Mouse (Mus musculus) spleen, adult 2 months (tissue): ENCODE data around the gene Pm20d2. TPM values are rescaled to one million over a fixed set of nuclear protein-coding genes. Genes with fewer than 3 reads are reported as not detected.

Experiments used
- DNase-seq, 2 experiments: peaks; one replicate each; pipeline versions ENCODE4 v3.0.0 to v3.0.0-alpha.2; 2012 to 2021; ENCODE audit warnings: low spot score in 2 of 2, low read depth in 1 of 2
- H3K27ac ChIP-seq: fragments of 200-500 bp; 2 replicates; pipeline ENCODE4 v1.5.1; 2012; ENCODE audit warnings: low read length, inconsistent platforms; ENCODE audit not compliant: insufficient read depth
- H3K27me3 ChIP-seq: fragments of 200-500 bp; 2 replicates; pipeline ENCODE4 v1.6.1; 2012; ENCODE audit warnings: mild to moderate bottlenecking, moderate library complexity, low read length, inconsistent platforms; ENCODE audit not compliant: control insufficient read depth, insufficient read depth
- H3K36me3 ChIP-seq: fragments of 200-500 bp; 2 replicates; pipeline ENCODE4 v1.6.1; 2012; ENCODE audit warnings: mild to moderate bottlenecking, low read length, inconsistent platforms; ENCODE audit not compliant: control insufficient read depth, insufficient read depth
- H3K4me1 ChIP-seq: fragments of 200-500 bp; 2 replicates; pipeline ENCODE4 v1.6.1; 2011; ENCODE audit warnings: inconsistent platforms; ENCODE audit not compliant: control insufficient read depth, insufficient read depth, insufficient read length
- H3K4me3 ChIP-seq: fragments of 200-500 bp; 2 replicates; pipeline ENCODE4 v1.5.1; 2011; ENCODE audit warnings: mild to moderate bottlenecking, inconsistent platforms; ENCODE audit not compliant: insufficient read depth, insufficient read length; ENCODE audit errors: extremely low read depth
- CTCF ChIP-seq: fragments of 200-500 bp; IDR thresholded peaks from 2 replicates; pipeline ENCODE4 v1.5.1; 2011; ENCODE audit warnings: mild to moderate bottlenecking, inconsistent platforms; ENCODE audit not compliant: insufficient read depth, insufficient read length, insufficient replicate concordance; ENCODE audit errors: extremely low read depth
- POLR2A ChIP-seq: fragments of 200-500 bp; IDR thresholded peaks from 2 replicates; pipeline ENCODE4 v1.6.1; 2011; ENCODE audit warnings: low read depth, low read length, inconsistent platforms
- WGBS: fragments of 180-500 bp; shearing (Covaris S2); methylation state at CpG from one replicate; pipeline ENCODE4 v1.1.7; 2018; 5-methylcytosine and 5-hydroxymethylcytosine counted together
- polyA plus RNA-seq: library from polyadenylated mRNA; depleted of rRNA; stranded (reverse); fragments of >200 nt; gene quantifications from 2 replicates; pipeline ENCODE4 v1.2.3, GENCODE M21; 2012; rRNA removed

The Pm20d2 gene
- polyA plus RNA-seq = 1.3 TPM in 2 replicates

DNA sequence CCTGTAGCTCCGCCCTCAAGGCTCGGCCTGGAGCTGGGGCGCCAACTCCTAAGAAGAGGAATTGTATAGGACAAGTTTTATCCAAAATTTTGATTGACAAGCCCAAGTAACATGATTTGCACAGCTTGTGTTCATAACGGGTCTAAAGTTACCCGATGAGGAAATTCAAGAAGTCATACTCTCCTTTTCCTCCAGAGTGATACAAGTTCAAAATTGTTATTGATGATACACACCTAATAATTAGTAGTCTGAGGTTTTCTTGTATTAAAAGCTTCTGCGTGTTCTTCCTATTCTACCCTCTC, at the start of gene Pm20d2:
Pm20d2 (minus strand) TSS at position 3 of the 302 bp plus-strand sequence.
- TF ChIP-seq POLR2A (no peak), CTCF (no peak)
- Histone ChIP-seq H3K27me3 (peaks cover 13% of the 10 kb centered on the region; the same call in 1 of the 2 replicates), H3K4me1 (peaks cover 9% of the 10 kb centered on the region; the same call in 1 of the 2 replicates), H3K36me3 (no peaks in the 10 kb centered on the region), H3K27ac (peak within 1 kb of the TSS; percentile 35; the same call in 1 of the 2 replicates), H3K4me3 (peak within 1 kb of the TSS; percentile 58)
- 19% methylated on average over 6 of the region's 6 CpGs for WGBS
- no peak for DNase-seq

DNA sequence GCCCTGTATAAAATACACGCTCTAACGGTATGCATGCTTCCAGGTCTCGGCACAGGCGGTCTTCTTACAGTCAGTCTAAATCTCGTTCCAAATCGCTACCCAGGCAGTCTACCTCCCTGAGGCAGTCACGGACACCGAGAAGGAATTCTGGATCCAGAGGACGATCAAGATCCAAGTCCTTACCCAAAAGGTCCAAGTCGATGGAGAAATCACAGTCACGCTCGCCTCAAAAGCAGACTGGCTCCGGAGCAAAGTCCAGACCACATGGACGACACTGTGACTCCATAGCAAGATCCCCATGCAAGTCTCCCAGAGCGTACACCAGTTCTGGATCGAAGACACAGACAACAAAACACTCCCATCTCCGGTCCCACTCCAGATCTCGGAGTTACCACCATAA, 41.3 kb upstream of the Pm20d2 start:
- no peaks in the 10 kb centered on the region for H3K27me3 ChIP-seq
- no peaks in the 10 kb centered on the region; the same call in 1 of the 2 replicates for H3K4me1 ChIP-seq
- 93% methylated on average over 18 of the region's 18 CpGs for WGBS
- DNase-seq = no peak
- TF ChIP-seq POLR2A = no peak
- no peak for TF ChIP-seq CTCF
- no peak overlapping the region for H3K27ac ChIP-seq
- H3K36me3 ChIP-seq = no peaks in the 10 kb centered on the region
- H3K4me3 ChIP-seq = no peak overlapping the region

- no peaks in the 10 kb centered on the region for H3K4me1 ChIP-seq
- no peak overlapping the region for H3K4me3 ChIP-seq
- no peak overlapping the region for H3K27ac ChIP-seq
- H3K36me3 ChIP-seq = no peaks in the 10 kb centered on the region
- WGBS = 73% methylated on average over 4 of the region's 4 CpGs
- no peaks in the 10 kb centered on the region for H3K27me3 ChIP-seq
- DNase-seq = no peak
- no peak for TF ChIP-seq CTCF
Measured at GRCm38 (mm10) chr4:33229639-33230038, 40.1 kb upstream of the Pm20d2 start.

- TF ChIP-seq POLR2A (no peak), CTCF (no peak)
- H3K4me3 ChIP-seq = no peak overlapping the region
- no peaks in the 10 kb centered on the region for H3K27me3 ChIP-seq
- no peak for DNase-seq
- no peak overlapping the region for H3K27ac ChIP-seq
- H3K36me3 ChIP-seq = no peaks in the 10 kb centered on the region
- 65% methylated on average over 7 of the region's 7 CpGs for WGBS
- H3K4me1 ChIP-seq = no peaks in the 10 kb centered on the region
Measured at GRCm38 (mm10) chr4:33227164-33227563, 37.6 kb upstream of the Pm20d2 start.

DNA sequence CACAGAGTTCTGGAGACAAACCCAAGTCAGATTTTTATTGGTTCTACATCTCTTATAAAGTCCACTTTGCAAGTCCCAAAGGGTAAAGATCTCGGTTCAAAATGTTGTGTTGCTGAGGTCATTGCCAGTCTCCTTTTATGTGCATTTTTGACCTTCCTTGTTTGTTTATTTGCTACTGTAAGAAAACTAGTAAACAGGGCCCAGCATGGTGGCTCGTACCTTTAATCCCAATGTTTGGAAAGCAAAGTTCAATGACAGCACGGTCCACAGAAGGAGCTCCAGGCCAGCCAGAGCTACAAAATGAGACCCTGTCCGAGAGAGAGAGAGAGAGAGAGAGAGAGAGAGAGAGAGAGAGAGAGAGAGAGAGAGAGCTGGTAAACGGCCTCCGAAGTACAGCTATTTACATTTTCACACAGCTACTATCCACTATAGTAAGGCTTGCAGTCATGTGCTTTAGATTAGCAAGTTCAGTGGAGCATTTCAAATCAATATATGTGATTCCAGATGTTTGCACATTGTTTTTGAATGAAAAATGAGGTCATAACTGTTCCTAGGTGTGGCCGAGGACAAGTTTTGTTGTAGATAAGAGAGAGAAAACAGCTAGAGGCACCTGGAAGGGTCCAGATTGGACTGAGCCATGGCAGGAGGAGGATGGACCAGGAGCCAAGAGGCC, 34.6 kb upstream of the Pm20d2 start:
- H3K27me3 ChIP-seq = no peaks in the 10 kb centered on the region
- H3K4me3 ChIP-seq = no peak overlapping the region
- WGBS = 82% methylated on average over 7 of the region's 7 CpGs
- H3K4me1 ChIP-seq = no peaks in the 10 kb centered on the region
- H3K36me3 ChIP-seq = no peaks in the 10 kb centered on the region
- DNase-seq = no peak
- TF ChIP-seq POLR2A = no peak
- no peak for TF ChIP-seq CTCF
- no peak overlapping the region for H3K27ac ChIP-seq

- 90% methylated on average over 1 of the region's 1 CpGs for WGBS
Measured at GRCm38 (mm10) chr4:33221847-33222246, 32.3 kb upstream of the Pm20d2 start.

GRCm38 (mm10) chr4:33208881-33209841, 19.6 kb upstream of the Pm20d2 start, which contains the start of gene Srsf12:
Srsf12 (plus strand) TSS chr4:33208991.
- no peak for TF ChIP-seq CTCF
- TF ChIP-seq POLR2A = no peak

More at GRCm38 (mm10) chr4:33221847-33222246, 32.3 kb upstream of the Pm20d2 start:
- Histone ChIP-seq H3K27ac (no peak overlapping the region), H3K36me3 (no peaks in the 10 kb centered on the region), H3K4me1 (no peaks in the 10 kb centered on the region), H3K4me3 (no peak overlapping the region), H3K27me3 (no peaks in the 10 kb centered on the region)
- no peak for TF ChIP-seq POLR2A
- TF ChIP-seq CTCF = no peak
- no peak for DNase-seq

More at GRCm38 (mm10) chr4:33208881-33209841, 19.6 kb upstream of the Pm20d2 start, which contains the start of gene Srsf12:
- Histone ChIP-seq H3K4me3 (peak within 1 kb of the TSS; percentile 57), H3K4me1 (peaks cover 5% of the 10 kb centered on the region), H3K27me3 (peaks cover 9% of the 10 kb centered on the region), H3K27ac (0 out of 2 replicates have a peak within 1 kb of the TSS, but pooled peaks have one; percentile 41), H3K36me3 (no peaks in the 10 kb centered on the region)
- WGBS = 3% methylated on average over 65 of the region's 65 CpGs
- DNase-seq = peak in 1 of 2 experiments; percentile 35
